Mouse (Mus musculus) T-helper 17 cell (primary cell): ENCODE measurements around the gene Chrdl2.
"Not testable (repeated sequence)": the region's sequence is repeated elsewhere in the genome, so short reads cannot be mapped to it uniquely, and the experiment has no call there.

ENCODE experiments used
- in situ Hi-C, 2 experiments: fragments of 300-600 bp; cut with MboI, MseI; formaldehyde crosslinking; loops; 1 replicate in 1 of 2; 2 replicates in 1 of 2; pipeline ENCODE4 v1.15.1; 2025; ENCODE audit warnings: high pct_unique_total_duplicates in 2 of 2

Chrdl2 gene

GRCm38 (mm10) chr7:100005790-100006189 lies at the start of gene Chrdl2:
Gene Chrdl2 (plus strand): TSS chr7:100006172.
- in situ Hi-C loops, result no loop called here

GRCm38 (mm10) chr7:99957226-99957965 lies 48.6 kb upstream of the Chrdl2 start:
- in situ Hi-C loops, result no loop called here

- in situ Hi-C loops, result not testable (repeated sequence)
Observed at GRCm38 (mm10) chr7:99960571-99960970, 45.4 kb upstream of the Chrdl2 start.

GRCm38 (mm10) chr7:99961518-99961917 lies 44.5 kb upstream of the Chrdl2 start:
- in situ Hi-C loops, result no loop called here

- in situ Hi-C loops, result no loop called here
Observed at GRCm38 (mm10) chr7:99962536-99963236, 43.3 kb upstream of the Chrdl2 start.

- in situ Hi-C loops, result no loop called here
Observed at GRCm38 (mm10) chr7:99963237-99963860, 42.6 kb upstream of the Chrdl2 start.

- in situ Hi-C loops, result no loop called here
Observed at GRCm38 (mm10) chr7:99965020-99965841, 40.7 kb upstream of the Chrdl2 start.

GRCm38 (mm10) chr7:99966011-99966721 lies 39.8 kb upstream of the Chrdl2 start:
- in situ Hi-C loops, result no loop called here

GRCm38 (mm10) chr7:99969151-99969550 lies 36.8 kb upstream of the Chrdl2 start:
- in situ Hi-C loops, result no loop called here

- in situ Hi-C loops, result no loop called here
Observed at GRCm38 (mm10) chr7:99971926-99972325, 34.0 kb upstream of the Chrdl2 start.

GRCm38 (mm10) chr7:99972912-99973311 lies 33.1 kb upstream of the Chrdl2 start:
- in situ Hi-C loops, result not testable (repeated sequence)

GRCm38 (mm10) chr7:99974208-99974970 lies 31.6 kb upstream of the Chrdl2 start:
- in situ Hi-C loops, result no loop called here

GRCm38 (mm10) chr7:99975819-99976575 lies 30.0 kb upstream of the Chrdl2 start:
- in situ Hi-C loops, result no loop called here

- in situ Hi-C loops, result no loop called here
Observed at GRCm38 (mm10) chr7:99978041-99978440, 27.9 kb upstream of the Chrdl2 start.

GRCm38 (mm10) chr7:99979081-99979480 lies 26.9 kb upstream of the Chrdl2 start:
- in situ Hi-C loops, result no loop called here

- in situ Hi-C loops, result no loop called here
Observed at GRCm38 (mm10) chr7:99979546-99980131, 26.3 kb upstream of the Chrdl2 start.

GRCm38 (mm10) chr7:99980132-99980591 lies 25.8 kb upstream of the Chrdl2 start, which contains the start of gene Rnf169:
Gene Rnf169 (minus strand): TSS chr7:99980448.
- in situ Hi-C loops, result no loop called here

- in situ Hi-C loops, result no loop called here
Observed at GRCm38 (mm10) chr7:99981311-99981710, 24.7 kb upstream of the Chrdl2 start.
